Mouse (Mus musculus): ENCODE results near the gene Kcns1. TPM values are rescaled to one million over a fixed set of nuclear protein-coding genes. Genes with fewer than 3 reads are reported as not detected.

The Kcns1 gene
- polyA plus RNA-seq, 1 experiment from 2014 or later: 0.25 TPM

DNA sequence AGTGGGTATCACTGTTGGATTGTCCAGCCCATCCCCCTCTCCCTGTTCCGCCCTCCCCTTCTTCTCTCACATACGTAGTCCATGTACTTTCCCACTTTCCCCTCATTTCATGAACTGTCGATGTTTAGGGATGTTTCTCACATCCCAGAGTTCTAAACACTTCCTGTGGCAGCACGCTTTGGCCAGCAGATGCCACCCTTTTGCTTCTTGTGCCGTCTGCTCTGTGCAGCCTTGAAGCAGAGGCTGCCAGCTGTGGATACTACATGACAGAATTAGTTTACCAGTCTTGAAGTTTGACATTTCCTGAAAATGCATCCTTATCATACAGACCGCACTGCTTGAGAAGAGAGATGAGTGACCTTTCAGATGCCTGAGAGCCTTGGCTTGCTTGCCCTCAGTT, 36.4 kb downstream of the Kcns1 start:
- Histone ChIP-seq H3K27ac (ENCODE audit: low read length) (no peak overlapping the region), H3K4me2 (replicated peaks; ENCODE audit: low read depth, low read length) (no peak overlapping the region), H3K4me3 (ENCODE audit: low read length) (no peak overlapping the region), H3K9ac (replicated peaks; ENCODE audit: low read length) (no peak overlapping the region), H3K4me1 (ENCODE audit: insufficient read depth, low read length) (peaks cover 20% of the 10 kb centered on the region; the same call in 1 of the 2 replicates), H3K27me3 (ENCODE audit: insufficient read depth, low read length) (no peaks in the 10 kb centered on the region), H3K9me3 (ENCODE audit: low read length) (no peaks in the 10 kb centered on the region), H3K36me3 (ENCODE audit: insufficient read depth, low read length) (no peaks in the 10 kb centered on the region)
- ATAC-seq (ENCODE audit: low FRiP score, low TSS enrichment): 0 out of 2 replicates have a peak, but pooled peaks have one; percentile 4
- 66% methylated on average over 6 of the region's 6 CpGs for WGBS

DNA sequence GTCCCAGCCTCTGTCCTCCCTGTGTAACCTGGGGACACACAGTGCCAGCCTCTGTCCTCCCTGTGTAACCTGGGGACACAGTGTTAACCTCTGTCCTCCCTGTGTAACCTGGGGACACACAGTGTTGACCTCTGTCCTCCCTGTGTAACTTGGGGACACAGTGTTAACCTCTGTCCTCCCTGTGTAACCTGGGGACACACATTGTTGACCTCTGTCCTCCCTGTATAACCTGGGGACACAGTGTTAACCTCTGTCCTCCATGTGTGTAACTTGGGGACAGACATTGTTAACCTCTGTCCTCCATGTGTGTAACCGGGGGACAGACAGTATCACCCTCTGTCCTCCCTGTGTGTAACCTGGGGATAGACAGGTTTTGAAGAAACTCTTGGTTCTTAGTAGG, 39.3 kb downstream of the Kcns1 start:
- no peak overlapping the region for H3K9ac ChIP-seq (replicated peaks; ENCODE audit: low read length)
- H3K4me3 ChIP-seq (ENCODE audit: low read length): no peak overlapping the region
- H3K27me3 ChIP-seq (ENCODE audit: insufficient read depth, low read length): no peaks in the 10 kb centered on the region
- H3K4me1 ChIP-seq (ENCODE audit: insufficient read depth, low read length): peaks cover 13% of the 10 kb centered on the region; the same call in 1 of the 2 replicates
- no peaks in the 10 kb centered on the region for H3K9me3 ChIP-seq (ENCODE audit: low read length)
- 94% methylated on average over 1 of the region's 1 CpGs for WGBS
- H3K27ac ChIP-seq (ENCODE audit: low read length): no peak overlapping the region
- no peak overlapping the region for H3K4me2 ChIP-seq (replicated peaks; ENCODE audit: low read depth, low read length)
- H3K36me3 ChIP-seq (ENCODE audit: insufficient read depth, low read length): 0 out of 2 replicates have a peak, but pooled peaks cover 2% of the 10 kb centered on the region
- no peak for ATAC-seq (ENCODE audit: low FRiP score, low TSS enrichment)

DNA sequence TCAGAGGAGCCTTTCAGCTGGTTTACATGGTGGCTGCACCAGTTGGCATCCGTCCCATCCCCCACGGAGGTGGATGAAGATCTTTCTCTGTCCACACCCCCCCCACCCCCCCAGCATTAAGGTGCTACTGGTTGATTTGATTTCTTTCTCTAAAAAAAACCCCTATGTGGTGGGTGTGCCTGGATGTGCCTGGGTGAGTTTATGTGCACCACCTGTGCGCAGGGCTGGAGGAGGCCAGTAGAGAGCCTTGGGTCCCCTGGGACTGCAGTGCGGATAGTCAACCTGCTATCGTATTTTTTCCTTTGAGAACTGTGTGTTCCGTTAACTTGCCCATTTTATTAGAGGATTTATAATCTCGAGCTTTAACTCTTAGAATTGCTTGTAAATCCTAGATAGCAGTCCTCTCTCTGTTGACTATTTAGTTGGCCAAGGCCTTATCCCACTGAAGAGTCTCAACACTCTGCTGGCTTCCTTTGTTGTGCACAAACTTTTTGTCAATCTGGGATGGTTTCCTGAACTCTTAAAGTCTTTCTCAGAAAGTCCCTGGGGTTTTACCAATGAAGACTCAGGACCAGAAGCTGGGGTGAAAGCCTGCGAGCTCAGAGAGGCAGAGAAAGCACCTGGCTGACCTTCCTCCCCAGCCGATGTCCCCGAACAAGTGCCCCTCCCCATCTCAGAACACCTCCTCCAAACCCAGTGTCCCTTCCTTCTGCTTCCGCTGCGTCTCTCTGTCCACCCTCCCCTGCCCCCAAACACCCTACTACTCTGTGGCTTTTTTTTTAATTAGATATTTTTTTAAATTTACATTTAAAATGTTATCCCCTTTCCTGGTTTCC, 42.1 kb downstream of the Kcns1 start:
- no peak for ATAC-seq (ENCODE audit: low FRiP score, low TSS enrichment)
- H3K27me3 ChIP-seq (ENCODE audit: insufficient read depth, low read length): no peaks in the 10 kb centered on the region
- no peak overlapping the region for H3K4me2 ChIP-seq (replicated peaks; ENCODE audit: low read depth, low read length)
- H3K9me3 ChIP-seq (ENCODE audit: low read length): no peaks in the 10 kb centered on the region
- 0 out of 2 replicates have a peak, but pooled peaks cover 2% of the 10 kb centered on the region for H3K36me3 ChIP-seq (ENCODE audit: insufficient read depth, low read length)
- H3K4me1 ChIP-seq (ENCODE audit: insufficient read depth, low read length): no peaks in the 10 kb centered on the region
- no peak overlapping the region for H3K4me3 ChIP-seq (ENCODE audit: low read length)
- 74% methylated on average over 12 of the region's 12 CpGs for WGBS
- H3K9ac ChIP-seq (replicated peaks; ENCODE audit: low read length): no peak overlapping the region
- no peak overlapping the region for H3K27ac ChIP-seq (ENCODE audit: low read length)

DNA sequence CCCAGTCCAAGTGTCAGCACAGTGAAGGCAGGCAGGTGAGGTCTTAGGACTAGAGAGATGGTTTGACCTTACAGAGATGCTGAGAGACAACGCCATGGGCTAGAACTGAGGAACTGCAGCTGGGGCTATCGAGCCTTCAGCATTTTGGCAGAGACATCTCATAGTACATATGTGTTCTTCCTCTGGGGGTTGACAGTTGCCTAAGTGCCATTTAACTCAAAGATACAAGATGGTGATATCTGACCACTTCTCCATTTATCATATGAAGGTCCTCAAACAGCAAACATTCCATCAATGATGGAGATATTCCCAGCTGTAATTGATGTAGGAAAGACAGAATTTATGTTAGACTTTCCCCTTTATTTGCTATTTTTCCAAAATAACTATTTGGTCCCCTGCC, 43.6 kb downstream of the Kcns1 start:
- WGBS: 96% methylated on average over 2 of the region's 2 CpGs
- ATAC-seq (ENCODE audit: low FRiP score, low TSS enrichment): no peak
- Histone ChIP-seq H3K27ac (ENCODE audit: low read length) (no peak overlapping the region), H3K27me3 (ENCODE audit: insufficient read depth, low read length) (no peaks in the 10 kb centered on the region), H3K9ac (replicated peaks; ENCODE audit: low read length) (no peak overlapping the region), H3K9me3 (ENCODE audit: low read length) (no peaks in the 10 kb centered on the region), H3K4me2 (replicated peaks; ENCODE audit: low read depth, low read length) (no peak overlapping the region), H3K4me3 (ENCODE audit: low read length) (no peak overlapping the region), H3K4me1 (ENCODE audit: insufficient read depth, low read length) (no peaks in the 10 kb centered on the region), H3K36me3 (ENCODE audit: insufficient read depth, low read length) (0 out of 2 replicates have a peak, but pooled peaks cover 2% of the 10 kb centered on the region)

DNA sequence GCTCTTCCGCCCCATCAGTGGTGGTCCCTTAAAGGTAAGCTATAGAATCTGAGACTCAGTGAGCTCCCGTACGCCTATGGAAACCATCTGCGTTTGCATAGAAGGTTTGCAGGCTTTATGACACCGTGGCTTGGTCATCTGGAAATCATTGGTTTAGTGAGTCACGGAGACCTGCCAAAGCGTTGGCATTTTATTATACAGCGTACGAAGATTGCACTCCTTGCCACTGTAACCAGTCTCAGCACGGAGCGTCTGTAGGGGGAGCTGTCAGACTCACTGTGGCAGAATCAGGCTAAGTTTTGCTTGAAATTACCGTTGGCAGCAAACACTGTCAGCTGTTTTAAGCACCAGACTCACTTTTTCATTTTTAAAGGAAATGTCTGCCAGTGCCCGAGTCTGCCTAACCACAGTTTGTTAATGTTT, 44.4 kb downstream of the Kcns1 start:
- WGBS: 76% methylated on average over 13 of the region's 13 CpGs
- ATAC-seq (ENCODE audit: low FRiP score, low TSS enrichment): no peak
- H3K9ac ChIP-seq (replicated peaks; ENCODE audit: low read length): no peak overlapping the region

DNA sequence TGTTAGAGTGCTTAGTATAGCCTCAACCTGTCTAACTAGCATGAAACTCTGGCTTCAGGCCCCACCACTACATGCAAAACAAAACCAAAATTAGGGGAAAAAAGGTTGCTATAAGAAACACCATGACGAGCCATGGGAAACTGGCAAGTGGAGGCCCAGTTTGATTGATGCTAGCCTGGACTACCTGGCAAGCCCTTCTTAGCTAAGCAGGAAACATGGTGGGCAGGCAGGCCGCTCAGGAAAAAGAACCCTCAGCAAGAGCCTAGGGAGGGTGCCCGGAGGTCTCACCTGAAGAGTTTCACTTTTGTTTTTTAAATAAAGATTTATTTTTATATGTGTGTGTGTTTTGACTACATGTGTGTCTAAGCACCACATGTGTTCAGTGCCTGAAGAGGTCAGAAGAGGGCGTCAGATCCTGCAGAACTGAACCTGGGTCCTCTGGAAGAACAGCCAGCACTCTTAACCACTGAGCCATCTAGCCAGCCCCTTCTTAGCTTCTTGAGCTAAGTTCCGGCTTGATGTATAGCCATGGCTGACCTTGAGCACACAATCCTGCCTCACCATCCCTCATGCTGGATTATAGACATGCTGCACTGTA, 47.6 kb downstream of the Kcns1 start:
- Histone ChIP-seq H3K4me2 (replicated peaks; ENCODE audit: low read depth, low read length) (no peak overlapping the region), H3K27ac (ENCODE audit: low read length) (no peak overlapping the region), H3K4me1 (ENCODE audit: insufficient read depth, low read length) (no peaks in the 10 kb centered on the region), H3K27me3 (ENCODE audit: insufficient read depth, low read length) (no peaks in the 10 kb centered on the region), H3K9ac (replicated peaks; ENCODE audit: low read length) (no peak overlapping the region), H3K9me3 (ENCODE audit: low read length) (no peaks in the 10 kb centered on the region), H3K4me3 (ENCODE audit: low read length) (no peak overlapping the region), H3K36me3 (ENCODE audit: insufficient read depth, low read length) (peaks cover 16% of the 10 kb centered on the region; the same call in 1 of the 2 replicates)
- 75% methylated on average over 5 of the region's 5 CpGs for WGBS
- no peak for ATAC-seq (ENCODE audit: low FRiP score, low TSS enrichment)

More for the DNA sequence above, 44.4 kb downstream of the Kcns1 start:
- Histone ChIP-seq H3K9me3 (ENCODE audit: low read length) (no peaks in the 10 kb centered on the region), H3K27me3 (ENCODE audit: insufficient read depth, low read length) (no peaks in the 10 kb centered on the region), H3K27ac (ENCODE audit: low read length) (no peak overlapping the region), H3K4me1 (ENCODE audit: insufficient read depth, low read length) (no peaks in the 10 kb centered on the region), H3K4me2 (replicated peaks; ENCODE audit: low read depth, low read length) (no peak overlapping the region), H3K4me3 (ENCODE audit: low read length) (no peak overlapping the region), H3K36me3 (ENCODE audit: insufficient read depth, low read length) (0 out of 2 replicates have a peak, but pooled peaks cover 2% of the 10 kb centered on the region)

DNA sequence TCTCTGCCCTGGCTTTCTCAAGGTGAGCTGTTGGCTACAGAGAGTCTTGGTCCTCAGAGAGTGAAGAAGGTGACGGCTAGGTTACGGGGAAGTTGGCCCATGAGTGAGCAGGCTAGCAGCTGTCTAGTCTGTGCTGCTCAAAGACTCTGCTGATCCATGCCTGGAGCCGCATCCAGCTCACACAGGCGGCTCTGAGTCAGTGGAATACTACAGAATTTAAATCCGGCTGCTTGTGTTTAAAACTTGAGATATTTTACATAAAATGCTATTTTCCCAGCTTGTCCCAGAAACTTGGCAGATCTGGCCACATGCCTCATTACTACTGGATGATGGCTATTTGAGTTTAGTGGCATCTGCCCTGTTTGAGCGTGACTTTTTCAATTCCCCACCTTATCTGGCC, 51.4 kb downstream of the Kcns1 start:
- Histone ChIP-seq H3K9ac (replicated peaks; ENCODE audit: low read length) (no peak overlapping the region), H3K9me3 (ENCODE audit: low read length) (no peaks in the 10 kb centered on the region), H3K27me3 (ENCODE audit: insufficient read depth, low read length) (no peaks in the 10 kb centered on the region), H3K27ac (ENCODE audit: low read length) (no peak overlapping the region), H3K4me1 (ENCODE audit: insufficient read depth, low read length) (no peaks in the 10 kb centered on the region), H3K4me2 (replicated peaks; ENCODE audit: low read depth, low read length) (no peak overlapping the region), H3K4me3 (ENCODE audit: low read length) (no peak overlapping the region), H3K36me3 (ENCODE audit: insufficient read depth, low read length) (peaks cover 16% of the 10 kb centered on the region; the same call in 1 of the 2 replicates)
- whole genome bisulfite sequencing: 92% methylated on average over 6 of the region's 6 CpGs
- ATAC-seq (ENCODE audit: low FRiP score, low TSS enrichment): no peak

DNA sequence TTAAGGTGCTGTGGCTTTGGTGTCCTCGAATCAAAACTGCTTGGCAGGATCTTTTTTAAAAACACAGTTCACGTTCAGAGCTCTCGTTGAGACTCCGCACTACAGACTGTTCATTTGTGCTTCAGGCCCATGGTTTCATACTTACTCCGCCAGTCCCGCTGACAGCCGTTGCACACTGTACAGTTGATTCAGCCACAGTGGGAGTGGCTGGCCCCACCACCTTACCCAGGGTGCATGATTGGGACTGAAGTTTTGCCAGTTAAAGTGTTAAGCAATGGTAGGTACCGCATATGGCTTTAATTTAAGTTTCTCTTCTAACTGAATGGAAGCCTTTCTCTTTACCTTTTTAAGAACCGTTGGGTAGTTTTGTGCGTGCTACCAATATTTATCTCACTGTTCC, 55.4 kb downstream of the Kcns1 start:
- H3K27me3 ChIP-seq (ENCODE audit: insufficient read depth, low read length): no peaks in the 10 kb centered on the region
- no peak for ATAC-seq (ENCODE audit: low FRiP score, low TSS enrichment)
- 89% methylated on average over 10 of the region's 10 CpGs for WGBS

DNA sequence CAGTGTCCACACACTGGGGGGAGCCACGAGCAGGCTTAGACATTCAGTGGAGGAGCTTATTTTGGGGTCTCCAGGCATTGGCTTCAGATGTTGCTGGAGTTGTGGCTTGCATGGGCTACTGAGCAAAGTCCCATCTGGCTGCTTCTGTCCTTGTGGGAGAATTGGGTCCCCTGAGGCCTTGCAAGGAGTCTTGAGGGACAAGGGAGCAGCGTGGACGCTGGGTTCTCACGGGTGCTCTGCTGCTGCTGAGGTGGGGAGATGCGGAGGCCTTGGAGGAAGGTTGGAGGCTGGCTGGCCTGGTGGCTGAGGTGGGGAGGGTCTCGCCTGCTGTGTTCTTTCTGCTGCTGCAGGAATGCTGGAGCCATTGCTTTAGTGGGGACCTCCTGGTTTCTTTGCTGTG, 56.9 kb downstream of the Kcns1 start:
- no peak for ATAC-seq (ENCODE audit: low FRiP score, low TSS enrichment)
- Histone ChIP-seq H3K27me3 (ENCODE audit: insufficient read depth, low read length) (no peaks in the 10 kb centered on the region), H3K9ac (replicated peaks; ENCODE audit: low read length) (no peak overlapping the region)

More for the DNA sequence above, 55.4 kb downstream of the Kcns1 start:
- Histone ChIP-seq H3K4me3 (ENCODE audit: low read length) (no peak overlapping the region), H3K36me3 (ENCODE audit: insufficient read depth, low read length) (peaks cover 16% of the 10 kb centered on the region; the same call in 1 of the 2 replicates), H3K4me2 (replicated peaks; ENCODE audit: low read depth, low read length) (no peak overlapping the region), H3K4me1 (ENCODE audit: insufficient read depth, low read length) (no peaks in the 10 kb centered on the region), H3K9me3 (ENCODE audit: low read length) (no peaks in the 10 kb centered on the region), H3K9ac (replicated peaks; ENCODE audit: low read length) (no peak overlapping the region), H3K27ac (ENCODE audit: low read length) (no peak overlapping the region)

More for the DNA sequence above, 56.9 kb downstream of the Kcns1 start:
- no peak overlapping the region for H3K4me3 ChIP-seq (ENCODE audit: low read length)
- 90% methylated on average over 6 of the region's 6 CpGs for WGBS
- no peak overlapping the region for H3K4me2 ChIP-seq (replicated peaks; ENCODE audit: low read depth, low read length)
- no peak overlapping the region for H3K27ac ChIP-seq (ENCODE audit: low read length)
- H3K9me3 ChIP-seq (ENCODE audit: low read length): no peaks in the 10 kb centered on the region
- H3K36me3 ChIP-seq (ENCODE audit: insufficient read depth, low read length): peaks cover 7% of the 10 kb centered on the region; the same call in 1 of the 2 replicates
- H3K4me1 ChIP-seq (ENCODE audit: insufficient read depth, low read length): no peaks in the 10 kb centered on the region

Measured in kidney, embryonic 16.5 days (tissue).